Mouse (Mus musculus) embryonic facial prominence, embryonic 12.5 days (tissue): ENCODE data around the gene Dysf. TPM values are rescaled to one million over a fixed set of nuclear protein-coding genes. Genes with fewer than 3 reads are reported as not detected.

Source experiments
- ATAC-seq: fragments of 200-750 bp; cut with Nextera tagmentation; 2 replicates; pipeline ENCODE4 v1.8.0; 2017; ENCODE audit not compliant: insufficient number of reproducible peaks, insufficient read depth, low FRiP score, low TSS enrichment
- H3K27ac ChIP-seq: fragments of 300-500 bp; sonication (generic); 2 replicates; pipeline ENCODE4 v1.5.1; 2016; ENCODE audit warnings: mild to moderate bottlenecking
- H3K27me3 ChIP-seq: fragments of 300-500 bp; sonication (generic); 2 replicates; pipeline ENCODE4 v1.6.1; 2016; ENCODE audit warnings: mild to moderate bottlenecking, moderate library complexity
- H3K36me3 ChIP-seq: fragments of 300-500 bp; sonication (generic); 2 replicates; pipeline ENCODE4 v1.6.1; 2016; ENCODE audit warnings: mild to moderate bottlenecking
- H3K4me1 ChIP-seq: fragments of 300-500 bp; sonication (generic); 2 replicates; pipeline ENCODE4 v1.6.1; 2016
- H3K4me2 ChIP-seq: fragments of 300-500 bp; sonication (generic); replicated peaks from 2 replicates; pipeline ENCODE4 v1.6.1; 2016; ENCODE audit warnings: mild to moderate bottlenecking, moderate library complexity
- H3K4me3 ChIP-seq: fragments of 300-500 bp; sonication (generic); 2 replicates; pipeline ENCODE4 v1.5.1; 2016; ENCODE audit warnings: mild to moderate bottlenecking
- H3K9ac ChIP-seq: fragments of 300-500 bp; sonication (generic); 2 replicates; pipeline ENCODE4 v1.6.1; 2016; ENCODE audit warnings: mild to moderate bottlenecking, moderate library complexity
- H3K9me3 ChIP-seq: fragments of 300-500 bp; sonication (generic); 2 replicates; pipeline ENCODE4 v1.6.1; 2016; ENCODE audit warnings: mild to moderate bottlenecking, moderate library complexity
- WGBS: fragments of 180-500 bp; shearing (Covaris S2); methylation state at CpG from one replicate; pipeline ENCODE4 v1.1.7; 2016; 5-methylcytosine and 5-hydroxymethylcytosine counted together
- polyA plus RNA-seq: library from polyadenylated mRNA; unstranded; fragments of >200 nt; fragmentation: Nextera tagmentation; extraction: Ambion mirVana; gene quantifications from 2 replicates; pipeline ENCODE4 v1.2.1, GENCODE M21; 2016

The Dysf gene
- polyA plus RNA-seq, 1 experiment from 2014 or later = 8.7 TPM

DNA sequence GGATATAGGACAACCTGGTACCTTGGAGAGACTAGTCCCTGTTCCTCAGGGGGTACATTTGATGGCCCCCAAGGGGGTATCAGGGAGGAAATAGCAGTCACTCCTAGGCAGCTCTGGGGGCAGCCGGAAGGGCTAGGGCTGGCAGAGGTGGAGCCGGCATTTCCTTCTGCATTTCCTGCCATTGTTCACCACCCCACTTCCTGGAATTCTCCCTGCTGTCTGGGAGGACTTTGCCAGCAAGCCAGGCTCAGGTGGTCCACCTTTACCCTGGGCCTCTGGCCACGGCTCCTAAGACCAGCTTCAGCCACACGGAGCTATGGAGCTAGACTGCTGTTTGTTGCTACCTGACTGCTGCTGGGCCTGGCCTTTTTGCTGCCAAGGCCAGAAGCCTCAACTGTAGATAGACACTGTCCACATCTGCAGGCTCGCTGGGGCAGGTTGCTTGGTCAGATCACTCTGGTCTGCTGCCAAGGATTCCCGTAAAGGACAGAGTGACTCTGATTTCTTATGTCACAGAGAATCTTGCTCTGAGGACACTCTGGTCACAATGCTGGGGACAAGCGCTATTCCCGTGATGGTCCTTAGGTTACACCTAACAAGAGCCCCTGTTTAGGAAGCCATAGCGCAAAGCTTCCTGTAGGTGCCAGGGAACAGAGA lies 45.6 kb downstream of the Dysf start:
- no peaks in the 10 kb centered on the region for H3K9me3 ChIP-seq
- no peak for ATAC-seq
- H3K4me2 ChIP-seq = no peak overlapping the region
- H3K27ac ChIP-seq = 0 out of 2 replicates have a peak overlapping the region, but pooled peaks have one; percentile 4
- no peak overlapping the region for H3K9ac ChIP-seq
- H3K4me3 ChIP-seq = no peak overlapping the region
- 78% methylated on average over 9 of the region's 9 CpGs for WGBS
- H3K27me3 ChIP-seq = no peaks in the 10 kb centered on the region
- no peaks in the 10 kb centered on the region for H3K36me3 ChIP-seq
- no peaks in the 10 kb centered on the region for H3K4me1 ChIP-seq

- Histone ChIP-seq H3K27ac (no peak overlapping the region), H3K9ac (no peak overlapping the region), H3K4me3 (no peak overlapping the region), H3K27me3 (no peaks in the 10 kb centered on the region), H3K36me3 (no peaks in the 10 kb centered on the region), H3K9me3 (no peaks in the 10 kb centered on the region), H3K4me1 (no peaks in the 10 kb centered on the region), H3K4me2 (no peak overlapping the region)
- ATAC-seq = no peak
- 86% methylated on average over 1 of the region's 1 CpGs for WGBS
These were observed 47.2 kb downstream of the Dysf start for GRCm38 (mm10) chr6:84055619-84056018.

DNA sequence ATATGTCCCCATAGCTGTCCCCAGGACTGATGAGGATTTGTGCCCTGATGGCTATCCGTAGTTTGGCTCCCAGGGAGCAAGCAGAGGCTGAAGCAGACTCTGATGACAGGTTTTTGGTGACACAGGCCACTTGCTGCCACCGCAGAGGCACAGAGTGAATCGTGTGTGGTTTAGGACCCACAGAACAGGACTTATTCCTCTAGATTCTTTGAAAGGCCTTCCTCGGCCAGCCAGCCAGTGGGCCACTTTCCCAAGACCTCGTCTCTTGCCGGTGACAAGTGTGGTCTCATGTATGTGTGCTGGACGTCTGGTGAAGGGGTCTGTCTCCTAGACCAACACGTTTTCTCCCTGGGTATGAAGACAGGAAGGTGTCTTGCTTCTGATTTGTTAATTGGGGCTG lies 48.8 kb downstream of the Dysf start:
- Histone ChIP-seq H3K27ac (no peak overlapping the region), H3K4me2 (no peak overlapping the region), H3K27me3 (no peaks in the 10 kb centered on the region), H3K36me3 (no peaks in the 10 kb centered on the region), H3K9me3 (no peaks in the 10 kb centered on the region), H3K4me1 (no peaks in the 10 kb centered on the region), H3K9ac (no peak overlapping the region), H3K4me3 (no peak overlapping the region)
- no peak for ATAC-seq
- WGBS = 83% methylated on average over 8 of the region's 8 CpGs

- 60% methylated on average over 5 of the region's 5 CpGs for WGBS
- Histone ChIP-seq H3K9ac (no peak overlapping the region), H3K27ac (no peak overlapping the region), H3K36me3 (no peaks in the 10 kb centered on the region), H3K9me3 (no peaks in the 10 kb centered on the region), H3K4me2 (no peak overlapping the region), H3K27me3 (no peaks in the 10 kb centered on the region), H3K4me3 (no peak overlapping the region), H3K4me1 (no peaks in the 10 kb centered on the region)
- no peak for ATAC-seq
These were observed 50.3 kb downstream of the Dysf start for GRCm38 (mm10) chr6:84058671-84059141.

DNA sequence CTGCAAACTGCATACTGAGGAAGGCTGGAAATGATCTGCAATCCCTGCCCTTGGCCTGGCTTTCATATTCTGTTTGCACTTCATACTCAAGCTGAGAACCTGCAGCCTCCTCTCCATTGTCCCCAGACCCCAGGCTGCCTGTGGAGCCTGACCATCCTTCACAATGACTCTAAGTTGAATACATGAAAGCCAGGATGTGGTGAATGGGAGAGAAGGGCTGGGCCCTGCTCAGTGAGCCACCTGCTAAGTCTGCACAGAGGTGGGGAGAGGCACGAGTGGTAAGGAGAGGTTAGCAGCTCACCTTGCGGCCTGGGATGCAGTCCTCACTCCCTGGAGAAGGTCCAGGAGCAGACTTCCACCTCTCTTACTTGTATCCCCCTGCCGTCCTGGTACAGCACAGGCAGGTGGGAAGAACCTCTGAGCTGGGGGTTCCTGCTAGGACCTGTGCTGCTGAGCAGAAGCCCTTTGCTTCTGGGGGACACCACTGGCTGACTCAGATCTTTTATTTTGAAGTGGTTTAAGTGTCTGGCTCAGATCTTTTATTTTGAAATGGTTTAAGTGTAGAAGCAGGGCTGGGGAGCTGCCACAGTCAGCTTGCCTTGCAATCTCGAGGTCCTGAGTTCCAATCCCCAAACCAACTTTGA lies 51.5 kb downstream of the Dysf start:
- H3K27ac ChIP-seq = no peak overlapping the region
- H3K4me3 ChIP-seq = no peak overlapping the region
- ATAC-seq = no peak

DNA sequence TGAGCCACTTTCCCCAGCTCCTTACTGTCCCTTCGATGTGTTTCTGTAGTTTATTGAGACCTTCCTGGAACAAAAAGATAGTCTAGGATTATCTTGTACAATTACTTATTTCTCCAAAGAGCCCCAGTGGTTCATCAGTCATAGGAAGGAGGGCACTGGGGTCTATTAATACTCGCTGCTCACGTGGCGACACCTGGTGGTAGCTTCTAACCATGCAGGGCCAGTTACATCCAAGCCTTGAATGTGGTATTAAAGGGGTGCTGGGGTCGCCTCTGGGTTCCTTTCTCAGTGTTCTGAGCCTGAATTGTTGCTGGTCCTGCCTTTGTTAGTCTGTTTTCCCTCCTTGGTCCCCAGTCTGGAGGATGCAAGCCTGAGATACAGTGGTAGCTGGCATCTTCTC lies 52.9 kb downstream of the Dysf start:
- no peak overlapping the region for H3K4me3 ChIP-seq
- H3K9me3 ChIP-seq = no peaks in the 10 kb centered on the region
- WGBS = 8% methylated on average over 5 of the region's 5 CpGs
- H3K27me3 ChIP-seq = no peaks in the 10 kb centered on the region
- no peak for ATAC-seq
- H3K36me3 ChIP-seq = no peaks in the 10 kb centered on the region
- H3K4me2 ChIP-seq = no peak overlapping the region
- H3K9ac ChIP-seq = no peak overlapping the region
- no peak overlapping the region for H3K27ac ChIP-seq
- no peaks in the 10 kb centered on the region for H3K4me1 ChIP-seq

More for the DNA sequence above, 51.5 kb downstream of the Dysf start:
- Histone ChIP-seq H3K36me3 (no peaks in the 10 kb centered on the region), H3K9me3 (no peaks in the 10 kb centered on the region), H3K9ac (no peak overlapping the region), H3K4me2 (no peak overlapping the region), H3K4me1 (no peaks in the 10 kb centered on the region), H3K27me3 (no peaks in the 10 kb centered on the region)
- 50% methylated on average over 4 of the region's 4 CpGs for WGBS

- 63% methylated on average over 5 of the region's 5 CpGs for WGBS
- H3K4me3 ChIP-seq = no peak overlapping the region
- no peak overlapping the region for H3K4me2 ChIP-seq
- no peaks in the 10 kb centered on the region for H3K9me3 ChIP-seq
- no peak for ATAC-seq
- H3K36me3 ChIP-seq = no peaks in the 10 kb centered on the region
- H3K27ac ChIP-seq = no peak overlapping the region
- H3K27me3 ChIP-seq = no peaks in the 10 kb centered on the region
- H3K9ac ChIP-seq = no peak overlapping the region
- H3K4me1 ChIP-seq = no peaks in the 10 kb centered on the region
These were observed 54.2 kb downstream of the Dysf start for GRCm38 (mm10) chr6:84062541-84062940.

DNA sequence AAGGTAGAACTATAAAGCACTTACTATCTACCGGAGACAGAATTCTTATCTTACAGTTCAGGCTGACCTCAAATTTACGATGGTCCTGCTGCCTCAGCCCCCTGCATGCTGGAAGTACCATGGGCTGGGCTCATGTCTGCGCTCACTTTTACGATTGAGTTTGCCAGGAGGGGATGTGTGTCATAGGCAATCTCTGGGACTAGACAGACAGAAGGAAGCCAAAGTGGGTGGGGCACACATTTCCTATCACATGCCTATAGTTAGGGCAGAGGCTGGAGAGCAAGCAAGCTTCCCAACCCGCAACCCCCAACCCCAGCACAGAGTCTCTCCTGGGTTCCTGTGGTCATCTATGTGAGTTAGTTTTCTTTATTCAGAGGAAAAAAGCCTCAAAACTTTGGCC lies 59.8 kb downstream of the Dysf start:
- Histone ChIP-seq H3K9me3 (no peaks in the 10 kb centered on the region), H3K27ac (no peak overlapping the region), H3K9ac (no peak overlapping the region), H3K27me3 (no peaks in the 10 kb centered on the region), H3K36me3 (no peaks in the 10 kb centered on the region), H3K4me2 (no peak overlapping the region), H3K4me1 (no peaks in the 10 kb centered on the region), H3K4me3 (no peak overlapping the region)
- 89% methylated on average over 5 of the region's 5 CpGs for WGBS
- ATAC-seq = no peak

GRCm38 (mm10) chr6:84070251-84070650 lies 61.9 kb downstream of the Dysf start:
- H3K4me1 ChIP-seq = no peaks in the 10 kb centered on the region
- no peak overlapping the region for H3K9ac ChIP-seq
- H3K4me2 ChIP-seq = no peak overlapping the region
- H3K4me3 ChIP-seq = no peak overlapping the region
- H3K27me3 ChIP-seq = no peaks in the 10 kb centered on the region
- H3K27ac ChIP-seq = no peak overlapping the region
- H3K9me3 ChIP-seq = no peaks in the 10 kb centered on the region
- no peak for ATAC-seq
- WGBS = 81% methylated on average over 6 of the region's 6 CpGs
- H3K36me3 ChIP-seq = no peaks in the 10 kb centered on the region

- Histone ChIP-seq H3K36me3 (no peaks in the 10 kb centered on the region), H3K9ac (no peak overlapping the region), H3K4me3 (no peak overlapping the region), H3K9me3 (no peaks in the 10 kb centered on the region), H3K4me2 (no peak overlapping the region), H3K27me3 (no peaks in the 10 kb centered on the region), H3K27ac (no peak overlapping the region), H3K4me1 (no peaks in the 10 kb centered on the region)
- ATAC-seq = no peak
- 66% methylated on average over 9 of the region's 9 CpGs for WGBS
These were observed 64.2 kb downstream of the Dysf start for GRCm38 (mm10) chr6:84072574-84072973.

GRCm38 (mm10) chr6:84078172-84078571 lies 69.8 kb downstream of the Dysf start:
- no peak overlapping the region for H3K9ac ChIP-seq
- no peaks in the 10 kb centered on the region for H3K4me1 ChIP-seq
- no peaks in the 10 kb centered on the region for H3K9me3 ChIP-seq
- H3K27ac ChIP-seq = no peak overlapping the region
- no peaks in the 10 kb centered on the region for H3K27me3 ChIP-seq
- no peak overlapping the region for H3K4me2 ChIP-seq
- 30% methylated on average over 1 of the region's 1 CpGs for WGBS
- no peaks in the 10 kb centered on the region for H3K36me3 ChIP-seq
- ATAC-seq = peak; percentile 59; the same call in 1 of the 2 replicates
- no peak overlapping the region for H3K4me3 ChIP-seq

- Histone ChIP-seq H3K4me2 (no peak overlapping the region), H3K9ac (no peak overlapping the region), H3K4me1 (peaks cover 8% of the 10 kb centered on the region; the same call in 1 of the 2 replicates), H3K36me3 (no peaks in the 10 kb centered on the region), H3K27me3 (no peaks in the 10 kb centered on the region), H3K4me3 (no peak overlapping the region), H3K9me3 (no peaks in the 10 kb centered on the region), H3K27ac (no peak overlapping the region)
- no peak; the same call in 1 of the 2 replicates for ATAC-seq
- WGBS = 81% methylated on average over 3 of the region's 3 CpGs
These were observed 72.2 kb downstream of the Dysf start for GRCm38 (mm10) chr6:84080631-84081030.
